Comparison of ENCODE assay signal across 10 mouse cellular contexts in the genomic region with DNA sequence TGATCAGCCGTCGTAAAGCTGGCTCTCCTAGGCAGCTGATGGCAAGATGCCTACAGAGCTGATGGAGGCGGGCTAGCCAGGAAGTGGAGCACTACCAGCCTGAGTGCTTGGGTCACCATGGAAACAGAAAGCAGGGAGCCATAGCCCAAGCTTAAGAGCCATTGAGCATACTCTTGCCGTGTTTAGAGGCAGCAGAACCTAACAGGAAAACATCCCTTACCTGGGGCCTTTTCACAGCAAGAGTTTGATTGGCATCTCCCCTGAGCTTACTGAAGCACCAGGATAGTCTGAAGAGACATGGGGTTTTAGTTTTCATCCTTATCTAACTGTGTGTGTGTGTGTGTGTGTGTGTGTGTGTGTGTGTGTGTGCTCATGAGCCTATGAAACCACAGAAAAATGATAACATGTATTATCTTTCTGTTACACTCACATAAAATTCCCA. TPM values are rescaled to one million over a fixed set of nuclear protein-coding genes. Genes with fewer than 3 reads are reported as not detected.
A peak's percentile ranks its signal among the peaks of the same experiment; 100 is the strongest.
DNase-seq lines count a peak whose midpoint lies in the region; ATAC-seq lines count a peak whose summit lies in the region.
"Had no signal": no experiment of that assay in that cellular context is flagged by ENCODE, and none has a peak within 500 bp of the region (broad histone marks: within the 10 kb centered on the region; RNA-seq: fewer than 3 reads in every experiment).

No protein-coding gene starts in this region.

- no peak overlapping the region for H3K9ac ChIP-seq in neural tube, embryonic 15.5 days (replicated peaks)
- no peak overlapping the region for H3K9ac ChIP-seq in kidney, embryonic 14.5 days (ENCODE audit: low read depth, low read length)

- peaks cover 13% of the 10 kb centered on the region; the same call in 1 of the 2 replicates for H3K4me1 ChIP-seq in neural tube, embryonic 15.5 days
- no peaks in the 10 kb centered on the region for H3K4me1 ChIP-seq in kidney, embryonic 14.5 days (ENCODE audit: control insufficient read depth, insufficient read depth, low read length)

- no peaks in the 10 kb centered on the region for H3K9me3 ChIP-seq in neural tube, embryonic 15.5 days (replicated peaks)
- no peaks in the 10 kb centered on the region for H3K9me3 ChIP-seq in kidney, embryonic 14.5 days (ENCODE audit: control insufficient read depth, low read length)

- WGBS in neural tube, embryonic 15.5 days = 20% methylated on average over 4 of the region's 4 CpGs
- 27% methylated on average over 4 of the region's 4 CpGs for WGBS in kidney, embryonic 14.5 days

- no peaks in the 10 kb centered on the region for H3K36me3 ChIP-seq in neural tube, embryonic 15.5 days
- H3K36me3 ChIP-seq in kidney, embryonic 14.5 days (ENCODE audit: control insufficient read depth, insufficient read depth, low read length) = no peaks in the 10 kb centered on the region

- no peaks in the 10 kb centered on the region for H3K27me3 ChIP-seq in neural tube, embryonic 15.5 days (replicated peaks)
- no peaks in the 10 kb centered on the region for H3K27me3 ChIP-seq in kidney, embryonic 14.5 days (ENCODE audit: control insufficient read depth, insufficient read depth, low read length)

- DNase-seq in cerebellum, postnatal 10 days = peak; percentile 71 to 73
- DNase-seq in cerebellum, adult 18-20 months = no peak
- peak; percentile 32 to 57 for DNase-seq in frontal cortex, postnatal 14 days (ENCODE audit: low spot score in 2 of 2)
- DNase-seq in left cerebral cortex, postnatal 14 days (ENCODE audit: low spot score in 2 of 2) = peak; percentile 74 to 87
- DNase-seq in spleen, postnatal 36 days (ENCODE audit: low spot score in 2 of 2) = no peak
- no peak for DNase-seq in adrenal gland, postnatal 10 days
- DNase-seq: adrenal gland, adult 2 months had no signal

- intact Hi-C loops in left cerebral cortex, postnatal 14 days (cut with DNase I) = no loop called here

- H3K27ac ChIP-seq in neural tube, embryonic 15.5 days (replicated peaks) = 0 out of 2 replicates have a peak overlapping the region, but pooled peaks have one; percentile 48
- H3K27ac ChIP-seq in kidney, embryonic 14.5 days (ENCODE audit: low read depth, low read length) = no peak overlapping the region
- H3K27ac ChIP-seq: kidney, postnatal 0 days had no signal

- peak; percentile 88 for ATAC-seq in neural tube, embryonic 15.5 days (ENCODE audit: low FRiP score)
- ATAC-seq in kidney, embryonic 14.5 days (ENCODE audit: low FRiP score, low TSS enrichment) = no peak

- no peak overlapping the region for H3K4me2 ChIP-seq in neural tube, embryonic 15.5 days
- no peak overlapping the region for H3K4me2 ChIP-seq in kidney, embryonic 14.5 days (replicated peaks; ENCODE audit: low read depth, low read length)

- no peak overlapping the region for H3K4me3 ChIP-seq in neural tube, embryonic 15.5 days (replicated peaks)
- no peak overlapping the region for H3K4me3 ChIP-seq in kidney, embryonic 14.5 days (ENCODE audit: low read length)

RNA-seq across cellular contexts. Expression of a gene that starts 13.0 kb away (rescaled TPM):
- 1 to 10 TPM in 1 of 2 experiments, under 1 TPM in 1; 0.59 to 1.1 TPM for total RNA-seq in left cerebral cortex, postnatal 14 days (2021)
- 0.60 and 0.64 TPM in 2 replicates for polyA plus RNA-seq in neural tube, embryonic 15.5 days (2015; fragmentation: Nextera tagmentation; extraction: Ambion mirVana)
- 0.17 and 0.76 TPM in 2 replicates for polyA plus RNA-seq in kidney, embryonic 14.5 days (2014; fragmentation: Nextera tagmentation; extraction: Ambion mirVana)
- 1 to 10 TPM in 1 of 2 experiments, under 1 TPM in 1; 0.51 to 2.1 TPM for total RNA-seq in adrenal gland, postnatal 10 days (2021)

Comparison
In these comparisons a context has a peak if more than half of its experiments do, and no peak if none do; other contexts are left out.
1. DNase-seq: peak in cerebellum, postnatal 10 days (2 of 2), frontal cortex, postnatal 14 days (2 of 2) and left cerebral cortex, postnatal 14 days (2 of 2); none in cerebellum, adult 18-20 months (0 of 2), spleen, postnatal 36 days (0 of 2) and adrenal gland, postnatal 10 days (single experiment).